Mouse (Mus musculus) forebrain, postnatal 0 days (tissue): Measurements from ENCODE around the gene Emc9. TPM values are rescaled to one million over a fixed set of nuclear protein-coding genes. Genes with fewer than 3 reads are reported as not detected.

Experiments used
- ATAC-seq: fragments of 200-750 bp; cut with Nextera tagmentation; 2 replicates; pipeline ENCODE4 v1.8.0; 2017; ENCODE audit warnings: mild to moderate bottlenecking, moderate library complexity
- DNase-seq: peaks from one replicate; pipeline ENCODE4 v3.0.0-alpha.2; 2015
- H3K27ac ChIP-seq: fragments of 300-500 bp; sonication (generic); 2 replicates; pipeline ENCODE4 v1.5.1; 2014; ENCODE audit warnings: low read depth, mild to moderate bottlenecking, antibody characterized with exemption, low read length, moderate library complexity, mixed read lengths
- H3K27me3 ChIP-seq: fragments of 300-500 bp; sonication (generic); 2 replicates; pipeline ENCODE4 v1.6.1; 2014; ENCODE audit warnings: mild to moderate bottlenecking, low read length, mixed read lengths; ENCODE audit not compliant: insufficient read depth
- H3K36me3 ChIP-seq: fragments of 300-500 bp; sonication (generic); 2 replicates; pipeline ENCODE4 v1.6.1; 2014; ENCODE audit warnings: mild to moderate bottlenecking, moderate library complexity; ENCODE audit not compliant: insufficient read depth
- H3K4me1 ChIP-seq: fragments of 300-500 bp; sonication (generic); 2 replicates; pipeline ENCODE4 v1.6.1; 2014; ENCODE audit warnings: antibody characterized with exemption; ENCODE audit not compliant: insufficient read depth
- H3K4me2 ChIP-seq: fragments of 300-500 bp; sonication (generic); 2 replicates; pipeline ENCODE4 v1.6.1; 2014; ENCODE audit warnings: low read depth, mild to moderate bottlenecking, moderate library complexity
- H3K4me3 ChIP-seq: fragments of 300-500 bp; sonication (generic); 2 replicates; pipeline ENCODE4 v1.5.1; 2014; ENCODE audit warnings: low read depth, low read length, mixed read lengths
- H3K9ac ChIP-seq: fragments of 300-500 bp; sonication (generic); 2 replicates; pipeline ENCODE4 v1.6.1; 2014; ENCODE audit warnings: mild to moderate bottlenecking
- H3K9me3 ChIP-seq: fragments of 300-500 bp; sonication (generic); 2 replicates; pipeline ENCODE4 v1.6.1; 2016; ENCODE audit warnings: low read length
- CTCF ChIP-seq: sonication (generic); IDR thresholded peaks from 2 replicates; pipeline ENCODE4 v1.5.1; 2016; ENCODE audit warnings: antibody characterized with exemption, control low read depth, low read depth
- WGBS: fragments of 180-500 bp; shearing (Covaris S2); extraction: QIAGEN DNeasy Blood & Tissue Kit; methylation state at CpG from one replicate; pipeline ENCODE4 v1.1.7; 2014; 5-methylcytosine and 5-hydroxymethylcytosine counted together
- polyA plus RNA-seq: library from polyadenylated mRNA; unstranded; fragments of >200 nt; fragmentation: Nextera tagmentation; extraction: Ambion mirVana; gene quantifications from 2 replicates; pipeline ENCODE4 v1.2.1, GENCODE M21; 2015
- total RNA-seq: library from RNA; depleted of rRNA; stranded (reverse); fragments of >200 nt; gene quantifications from 2 replicates; pipeline ENCODE4 v1.2.3, GENCODE M21; 2014

The Emc9 gene
- total and polyA plus RNA-seq, 2 experiments from 2014 or later = 31.5 to 53.2 TPM

DNA sequence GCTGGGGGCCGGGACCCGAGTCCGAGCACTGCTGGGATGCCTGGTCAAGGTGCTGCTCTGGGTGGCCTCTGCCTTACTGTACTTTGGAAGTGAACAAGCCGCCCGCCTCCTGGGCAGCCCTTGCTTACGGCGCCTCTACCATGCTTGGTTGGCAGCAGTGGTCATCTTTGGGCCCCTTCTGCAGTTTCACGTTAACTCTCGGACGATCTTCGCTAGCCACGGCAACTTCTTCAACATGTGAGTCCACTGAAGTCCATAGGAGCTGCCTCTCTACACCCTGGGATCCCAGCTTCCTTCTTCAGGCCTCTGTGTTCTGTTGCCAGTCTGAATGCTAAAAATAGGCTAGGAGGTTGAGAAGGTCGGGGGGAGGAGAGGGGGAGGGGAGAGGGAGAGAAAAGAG, 9.4 kb downstream of the Emc9 start:
- no peak overlapping the region for H3K9ac ChIP-seq
- WGBS = 81% methylated on average over 13 of the region's 13 CpGs
- ATAC-seq (no peak), DNase-seq (no peak)
- no peak overlapping the region for H3K27ac ChIP-seq
- TF ChIP-seq CTCF = no peak
- peaks cover 10% of the 10 kb centered on the region; the same call in 1 of the 2 replicates for H3K36me3 ChIP-seq
- no peaks in the 10 kb centered on the region; the same call in 1 of the 2 replicates for H3K4me1 ChIP-seq
- no peak overlapping the region for H3K4me3 ChIP-seq
- H3K4me2 ChIP-seq = no peak overlapping the region
- no peaks in the 10 kb centered on the region for H3K27me3 ChIP-seq
- no peaks in the 10 kb centered on the region for H3K9me3 ChIP-seq

DNA sequence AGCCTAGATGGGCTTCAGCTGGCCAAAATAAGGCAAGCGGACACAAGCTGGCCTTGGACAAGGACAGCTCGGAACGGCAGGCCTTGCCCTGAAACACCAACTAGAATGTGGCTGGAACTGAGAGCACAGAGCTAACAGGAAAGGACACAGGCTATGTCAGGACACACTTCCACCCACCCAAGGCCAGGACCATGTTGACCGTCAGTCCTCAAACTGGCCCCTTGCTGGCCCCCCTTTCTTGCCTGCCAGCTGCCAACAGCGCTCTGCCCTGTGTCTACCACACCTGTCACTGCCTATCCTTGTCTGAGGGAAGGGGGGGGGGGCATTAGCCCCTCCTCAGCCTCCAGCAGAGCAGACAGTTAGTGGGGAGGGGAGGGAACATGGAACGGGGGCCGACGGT, 9.8 kb downstream of the Emc9 start, which contains the start of gene Fitm1:
Fitm1 (plus strand) TSS at position 316 of the 400 bp plus-strand sequence.
- no peak within 1 kb of the TSS for H3K9ac ChIP-seq
- DNase-seq = no peak
- no peaks in the 10 kb centered on the region for H3K27me3 ChIP-seq
- 81% methylated on average over 8 of the region's 8 CpGs for WGBS
- no peak within 1 kb of the TSS for H3K27ac ChIP-seq
- no peak for ATAC-seq
- no peaks in the 10 kb centered on the region for H3K9me3 ChIP-seq
- H3K36me3 ChIP-seq = peaks cover 6% of the 10 kb centered on the region; the same call in 1 of the 2 replicates
- no peak within 1 kb of the TSS for H3K4me3 ChIP-seq
- no peaks in the 10 kb centered on the region; the same call in 1 of the 2 replicates for H3K4me1 ChIP-seq
- no peak within 1 kb of the TSS for H3K4me2 ChIP-seq
- TF ChIP-seq CTCF = no peak

DNA sequence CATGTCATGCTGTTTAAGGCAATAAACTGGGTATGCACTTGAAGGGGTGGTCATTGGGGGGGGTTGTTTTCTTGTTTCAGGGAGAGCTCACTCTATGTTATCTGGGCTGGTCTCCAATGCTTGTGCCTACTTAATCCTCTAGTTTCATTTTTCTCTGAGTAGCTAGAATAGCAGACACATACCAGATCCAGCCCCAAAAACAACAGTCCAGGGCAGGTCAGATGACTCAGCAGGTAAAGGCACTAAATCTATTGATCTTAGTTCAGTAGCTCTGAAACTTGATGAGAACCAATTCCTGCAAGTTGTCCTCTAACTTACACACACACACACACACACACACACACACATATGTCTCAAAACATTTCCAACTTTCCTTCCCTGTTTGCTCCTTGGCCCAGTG, 13.3 kb downstream of the Emc9 start:
- no peak for TF ChIP-seq CTCF
- no peak for DNase-seq
- no peak overlapping the region for H3K27ac ChIP-seq
- H3K9me3 ChIP-seq = no peaks in the 10 kb centered on the region
- no peaks in the 10 kb centered on the region for H3K27me3 ChIP-seq
- no peak overlapping the region for H3K9ac ChIP-seq
- H3K4me3 ChIP-seq = no peak overlapping the region
- H3K36me3 ChIP-seq = peaks cover 34% of the 10 kb centered on the region
- H3K4me2 ChIP-seq = no peak overlapping the region
- no peaks in the 10 kb centered on the region for H3K4me1 ChIP-seq
- ATAC-seq = no peak

DNA sequence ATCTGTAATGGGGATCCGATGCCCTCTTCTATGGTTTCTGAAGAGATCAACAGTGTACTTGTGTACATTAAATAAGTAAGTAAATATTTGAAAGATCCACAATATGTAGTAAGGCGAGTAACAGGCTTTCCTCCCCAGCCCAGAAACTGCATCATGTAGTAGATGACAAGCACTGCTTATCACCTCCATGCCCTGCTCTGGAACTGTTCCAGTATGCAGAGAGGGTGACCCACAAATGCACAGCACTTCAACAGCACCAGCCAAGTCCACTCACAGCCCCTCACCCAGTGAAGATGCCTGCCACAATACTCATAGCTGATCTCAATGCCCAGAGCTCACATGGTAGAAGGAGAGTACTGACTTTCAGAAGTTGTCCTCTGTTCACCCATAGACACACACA, 14.5 kb downstream of the Emc9 start:
- Histone ChIP-seq H3K36me3 (peaks cover 46% of the 10 kb centered on the region), H3K27me3 (no peaks in the 10 kb centered on the region), H3K4me2 (no peak overlapping the region), H3K4me3 (no peak overlapping the region), H3K27ac (no peak overlapping the region), H3K9me3 (no peaks in the 10 kb centered on the region), H3K4me1 (no peaks in the 10 kb centered on the region), H3K9ac (no peak overlapping the region)
- ATAC-seq = no peak
- TF ChIP-seq CTCF = no peak
- WGBS = 93% methylated on average over 2 of the region's 2 CpGs
- no peak for DNase-seq

DNA sequence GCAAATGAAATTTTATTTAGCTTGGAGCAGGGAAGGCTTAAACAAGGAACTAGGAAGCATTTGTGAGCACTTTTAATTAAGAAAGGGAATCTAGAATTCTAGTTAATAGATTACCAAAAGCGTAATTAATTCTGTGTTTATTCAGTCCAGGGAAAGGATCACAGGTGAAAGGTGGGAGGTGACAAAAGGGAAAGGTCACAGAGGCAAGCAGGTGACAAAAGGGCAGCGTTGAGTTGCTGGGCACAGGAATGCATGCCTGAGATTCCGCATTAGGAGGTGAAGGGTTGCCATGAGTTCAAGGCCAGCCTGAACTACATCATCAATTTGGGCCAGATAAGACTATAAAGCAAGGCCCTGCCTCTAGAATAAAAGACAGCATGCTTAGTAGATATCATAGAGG, 17.6 kb downstream of the Emc9 start:
- H3K27ac ChIP-seq = no peak overlapping the region
- ATAC-seq (no peak), DNase-seq (no peak)
- H3K4me2 ChIP-seq = no peak overlapping the region
- no peak overlapping the region for H3K9ac ChIP-seq
- WGBS = 90% methylated on average over 3 of the region's 3 CpGs
- no peak for TF ChIP-seq CTCF
- H3K4me3 ChIP-seq = no peak overlapping the region
- peaks cover 68% of the 10 kb centered on the region for H3K36me3 ChIP-seq
- H3K27me3 ChIP-seq = no peaks in the 10 kb centered on the region
- no peaks in the 10 kb centered on the region for H3K9me3 ChIP-seq
- H3K4me1 ChIP-seq = no peaks in the 10 kb centered on the region

DNA sequence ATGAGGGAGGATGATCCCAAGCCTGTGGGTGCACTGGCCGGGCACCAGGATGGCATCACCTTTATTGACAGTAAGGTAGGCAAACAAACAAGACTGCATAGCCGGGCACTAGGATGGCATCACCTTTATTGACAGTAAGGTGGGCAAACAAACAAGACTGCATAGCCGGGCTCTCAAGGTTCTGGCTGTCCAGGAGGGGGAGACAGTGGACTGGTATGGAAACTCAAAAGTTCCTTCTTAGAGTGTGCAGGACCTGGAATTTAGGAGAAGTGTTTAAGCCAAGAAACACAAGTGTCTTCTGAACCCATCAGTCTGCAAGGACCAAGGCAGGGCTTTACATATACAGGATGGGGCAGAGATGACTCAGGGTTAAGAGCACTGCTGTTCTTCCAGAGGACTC, 19.4 kb downstream of the Emc9 start:
- H3K4me3 ChIP-seq = no peak overlapping the region
- H3K9ac ChIP-seq = no peak overlapping the region
- H3K27ac ChIP-seq = no peak overlapping the region
- DNase-seq = no peak
- no peak overlapping the region for H3K4me2 ChIP-seq
- H3K27me3 ChIP-seq = no peaks in the 10 kb centered on the region
- ATAC-seq = no peak
- WGBS = 88% methylated on average over 3 of the region's 3 CpGs
- peaks cover 9% of the 10 kb centered on the region for H3K4me1 ChIP-seq
- TF ChIP-seq CTCF = peak; percentile 19; the same call in 1 of the 2 replicates
- no peaks in the 10 kb centered on the region for H3K9me3 ChIP-seq
- H3K36me3 ChIP-seq = peaks cover 68% of the 10 kb centered on the region

DNA sequence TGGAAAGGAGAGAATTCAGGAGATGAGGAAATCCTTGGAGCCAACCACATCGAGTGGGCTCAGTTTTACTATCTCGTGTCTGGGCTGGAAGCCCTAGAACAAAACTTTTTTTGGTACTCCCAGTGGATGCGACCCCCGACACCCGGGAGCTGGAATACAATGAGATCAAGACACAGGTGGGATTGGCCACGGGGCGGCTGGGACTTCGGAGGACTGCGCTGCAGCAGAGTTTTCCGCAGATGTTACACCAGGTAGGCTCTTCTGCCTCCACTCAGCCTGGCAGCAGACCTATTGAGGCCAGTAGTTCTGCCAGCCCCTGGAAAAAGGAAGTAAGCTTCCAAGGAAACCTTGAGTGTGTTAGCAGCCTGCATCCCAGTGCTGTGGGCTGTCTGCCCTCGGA, 21.9 kb downstream of the Emc9 start:
- no peak for TF ChIP-seq CTCF
- H3K9ac ChIP-seq = no peak overlapping the region
- DNase-seq (no peak), ATAC-seq (no peak)
- H3K4me3 ChIP-seq = no peak overlapping the region
- no peaks in the 10 kb centered on the region for H3K27me3 ChIP-seq
- H3K9me3 ChIP-seq = no peaks in the 10 kb centered on the region
- peaks cover 9% of the 10 kb centered on the region for H3K4me1 ChIP-seq
- H3K36me3 ChIP-seq = peaks cover 50% of the 10 kb centered on the region
- H3K4me2 ChIP-seq = no peak overlapping the region
- 93% methylated on average over 11 of the region's 11 CpGs for WGBS
- H3K27ac ChIP-seq = no peak overlapping the region

DNA sequence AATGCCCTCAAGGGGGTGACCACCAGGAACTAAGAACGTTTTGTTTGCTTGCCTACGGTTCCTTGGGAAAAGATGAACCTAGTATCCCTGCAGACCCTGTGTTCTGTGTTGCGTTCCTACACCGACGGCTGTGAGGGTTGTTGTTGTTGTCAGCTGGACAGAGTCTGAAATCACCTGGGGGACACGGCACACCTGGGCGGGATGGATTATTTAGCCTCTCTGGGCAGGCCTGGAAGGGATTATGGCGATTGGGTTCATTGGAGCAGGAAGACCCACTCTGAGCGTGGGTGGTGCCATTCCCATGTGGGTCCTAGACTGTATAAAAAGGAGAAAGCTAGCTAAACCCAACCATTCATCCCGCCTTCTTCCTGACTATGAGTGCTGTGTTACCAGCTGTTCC, 23.2 kb downstream of the Emc9 start:
- H3K4me3 ChIP-seq = no peak overlapping the region
- no peak overlapping the region for H3K27ac ChIP-seq
- WGBS = 93% methylated on average over 10 of the region's 10 CpGs
- TF ChIP-seq CTCF = no peak
- DNase-seq (no peak), ATAC-seq (no peak)
- peaks cover 36% of the 10 kb centered on the region for H3K36me3 ChIP-seq
- H3K27me3 ChIP-seq = no peaks in the 10 kb centered on the region
- no peaks in the 10 kb centered on the region for H3K9me3 ChIP-seq
- peak overlapping the region; percentile 74; the same call in 1 of the 2 replicates for H3K4me2 ChIP-seq
- peaks cover 9% of the 10 kb centered on the region for H3K4me1 ChIP-seq
- H3K9ac ChIP-seq = no peak overlapping the region
